Mouse (Mus musculus): ENCODE measurements at regions not wholly inside any gene's neighbourhood (a gene's known extent, or its start where the extent isn't known, plus 50 kb on each side); places are given as distances from the start of the nearest gene placed in this dataset.

DNA sequence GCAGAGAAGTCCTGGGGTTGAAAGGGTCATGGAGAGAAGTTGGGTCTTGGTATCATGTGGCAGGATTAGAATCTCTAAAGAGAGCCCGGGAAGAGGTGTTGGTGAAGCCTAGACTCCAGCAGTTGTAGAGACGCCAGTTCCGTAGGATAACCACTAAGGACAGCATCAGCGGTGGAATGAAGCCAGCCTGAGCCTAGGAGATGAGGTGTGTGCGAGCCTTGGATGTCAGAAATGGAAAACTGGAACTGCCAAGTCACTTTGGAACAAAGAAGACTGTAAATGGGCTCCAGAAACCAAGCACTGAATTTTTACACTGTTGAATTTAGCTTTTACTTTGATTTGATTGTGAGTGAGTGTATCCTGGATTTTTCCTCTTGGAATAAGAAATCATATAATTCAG is 92.3 kb upstream of the Alg10b start:
- no peaks in the 10 kb centered on the region for H3K27me3 ChIP-seq (replicated peaks; ENCODE audit: control insufficient read depth, insufficient read depth, low read length)
- no peak overlapping the region for H3K4me3 ChIP-seq (ENCODE audit: low read depth, low read length)
- no peak overlapping the region for H3K4me2 ChIP-seq (replicated peaks; ENCODE audit: low read depth)
- H3K27ac ChIP-seq (ENCODE audit: low read depth, low read length), result no peak overlapping the region
- H3K9me3 ChIP-seq (ENCODE audit: control insufficient read depth), result no peaks in the 10 kb centered on the region
- H3K4me1 ChIP-seq (replicated peaks; ENCODE audit: control insufficient read depth, insufficient read depth, low read length), result no peaks in the 10 kb centered on the region
- ATAC-seq, result no peak
- no peak overlapping the region for H3K9ac ChIP-seq (ENCODE audit: low read depth, low read length)
- 86% methylated on average over 5 of the region's 5 CpGs for WGBS
- no peaks in the 10 kb centered on the region for H3K36me3 ChIP-seq (ENCODE audit: control insufficient read depth, insufficient read depth)
- TF ChIP-seq CTCF (IDR thresholded peaks at IDR 0.05; ENCODE audit: low read depth), result no peak

GRCm38 (mm10) chr15:90140966-90141365 is 83.1 kb upstream of the Alg10b start:
- no peaks in the 10 kb centered on the region for H3K27me3 ChIP-seq (replicated peaks; ENCODE audit: control insufficient read depth, insufficient read depth, low read length)

GRCm38 (mm10) chr15:90148663-90149062 is 75.4 kb upstream of the Alg10b start:
- TF ChIP-seq CTCF (IDR thresholded peaks at IDR 0.05; ENCODE audit: low read depth), result no peak
- Histone ChIP-seq H3K27me3 (replicated peaks; ENCODE audit: control insufficient read depth, insufficient read depth, low read length) (no peaks in the 10 kb centered on the region), H3K27ac (ENCODE audit: low read depth, low read length) (no peak overlapping the region), H3K4me1 (replicated peaks; ENCODE audit: control insufficient read depth, insufficient read depth, low read length) (no peaks in the 10 kb centered on the region), H3K9me3 (ENCODE audit: control insufficient read depth) (no peaks in the 10 kb centered on the region), H3K4me2 (replicated peaks; ENCODE audit: low read depth) (no peak overlapping the region), H3K36me3 (ENCODE audit: control insufficient read depth, insufficient read depth) (no peaks in the 10 kb centered on the region), H3K4me3 (ENCODE audit: low read depth, low read length) (no peak overlapping the region), H3K9ac (ENCODE audit: low read depth, low read length) (no peak overlapping the region)
- ATAC-seq, result no peak

More at GRCm38 (mm10) chr15:90140966-90141365, 83.1 kb upstream of the Alg10b start:
- H3K4me3 ChIP-seq (ENCODE audit: low read depth, low read length), result no peak overlapping the region
- TF ChIP-seq CTCF (IDR thresholded peaks at IDR 0.05; ENCODE audit: low read depth), result no peak
- 62% methylated on average over 5 of the region's 5 CpGs for WGBS
- H3K4me1 ChIP-seq (replicated peaks; ENCODE audit: control insufficient read depth, insufficient read depth, low read length), result no peaks in the 10 kb centered on the region
- H3K36me3 ChIP-seq (ENCODE audit: control insufficient read depth, insufficient read depth), result no peaks in the 10 kb centered on the region
- no peaks in the 10 kb centered on the region for H3K9me3 ChIP-seq (ENCODE audit: control insufficient read depth)
- no peak for ATAC-seq
- no peak overlapping the region for H3K4me2 ChIP-seq (replicated peaks; ENCODE audit: low read depth)
- no peak overlapping the region for H3K9ac ChIP-seq (ENCODE audit: low read depth, low read length)
- H3K27ac ChIP-seq (ENCODE audit: low read depth, low read length), result no peak overlapping the region

- H3K4me2 ChIP-seq (replicated peaks; ENCODE audit: low read depth), result no peak overlapping the region
- H3K9ac ChIP-seq (ENCODE audit: low read depth, low read length), result no peak overlapping the region
- no peaks in the 10 kb centered on the region for H3K4me1 ChIP-seq (replicated peaks; ENCODE audit: control insufficient read depth, insufficient read depth, low read length)
- no peak overlapping the region for H3K4me3 ChIP-seq (ENCODE audit: low read depth, low read length)
- 82% methylated on average over 10 of the region's 10 CpGs for WGBS
- no peak for ATAC-seq
- H3K27me3 ChIP-seq (replicated peaks; ENCODE audit: control insufficient read depth, insufficient read depth, low read length), result no peaks in the 10 kb centered on the region
- no peaks in the 10 kb centered on the region for H3K9me3 ChIP-seq (ENCODE audit: control insufficient read depth)
- H3K36me3 ChIP-seq (ENCODE audit: control insufficient read depth, insufficient read depth), result no peaks in the 10 kb centered on the region
- no peak overlapping the region for H3K27ac ChIP-seq (ENCODE audit: low read depth, low read length)
- no peak for TF ChIP-seq CTCF (IDR thresholded peaks at IDR 0.05; ENCODE audit: low read depth)
Measured at GRCm38 (mm10) chr15:90153821-90154560, 70.1 kb upstream of the Alg10b start.
